Mouse (Mus musculus) heart, adult 2 months (tissue): ENCODE data around the gene Nanos3.

ENCODE experiments used
- CTCF ChIP-seq: fragments of 200-600 bp; IDR thresholded peaks from 2 replicates; pipeline ENCODE4 v1.8.1; 2022; ENCODE audit warnings: antibody characterized with exemption, mild to moderate bottlenecking, moderate library complexity
- POLR2A ChIP-seq: fragments of 200-500 bp; IDR thresholded peaks from 2 replicates; pipeline ENCODE4 v1.6.1; 2011; ENCODE audit warnings: mild to moderate bottlenecking, low read depth, low read length, control low read depth; ENCODE audit not compliant: insufficient read depth

DNA sequence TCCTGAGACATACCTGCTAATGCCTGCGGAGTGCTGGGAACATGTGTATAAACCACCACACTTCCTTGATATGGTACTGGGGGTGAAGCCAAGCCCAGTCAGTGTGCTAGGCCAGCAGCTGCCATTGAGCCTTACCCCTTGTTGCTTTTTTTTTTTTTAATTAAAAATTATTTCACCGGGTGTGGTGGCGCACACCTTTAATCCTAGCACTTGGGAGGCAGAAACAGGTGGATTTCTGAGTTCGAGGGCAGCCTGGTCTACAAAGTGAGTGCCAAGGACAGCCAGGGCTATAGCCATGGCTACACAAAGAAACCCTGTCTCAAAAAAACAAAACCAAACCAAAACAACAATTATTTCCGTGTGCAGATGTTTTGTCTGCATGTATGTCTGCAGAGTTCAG lies 20.1 kb upstream of the Nanos3 start:
- TF ChIP-seq CTCF = no peak
- TF ChIP-seq POLR2A = no peak
